Comparison of ENCODE assay signal across 13 mouse cellular contexts in genomic region chr2:131215941-131216858, GRCm38 (mm10). TPM values are rescaled to one million over a fixed set of nuclear protein-coding genes. Genes with fewer than 3 reads are reported as not detected.
DNase-seq lines count a peak whose midpoint lies in the region; TF ChIP-seq lines count a peak whose summit lies in the region.
"Had no signal": no experiment of that assay in that cellular context is flagged by ENCODE, and none has a peak within 500 bp of the region (broad histone marks: within the 10 kb centered on the region; RNA-seq: fewer than 3 reads in every experiment).

No protein-coding gene starts in this region.

- H3K36me3 ChIP-seq in small intestine, adult 2 months (ENCODE audit: control insufficient read depth, insufficient read depth, low read length): peaks cover 11% of the 10 kb centered on the region; the same call in 1 of the 2 replicates
- no peaks in the 10 kb centered on the region for H3K36me3 ChIP-seq in thymus, adult 2 months (ENCODE audit: control insufficient read depth, insufficient read depth, low read length)
- H3K36me3 ChIP-seq: stomach, embryonic 15.5 days had no signal

- intact Hi-C loops in heart, postnatal 36 days (cut with DNase I): loop anchor here (2.0 kb wide), 1 partner anchor 17 kb away; no protein-coding TSS in a partner anchor

- no peaks in the 10 kb centered on the region for H3K27me3 ChIP-seq in small intestine, adult 2 months (ENCODE audit: control insufficient read depth, insufficient read depth, low read length)
- H3K27me3 ChIP-seq in thymus, adult 2 months (ENCODE audit: control insufficient read depth, insufficient read depth, low read length): no peaks in the 10 kb centered on the region
- H3K27me3 ChIP-seq: limb, embryonic 15.5 days; midbrain, embryonic 12.5 days; neural tube, embryonic 13.5 days; stomach, embryonic 15.5 days had no signal

- WGBS in small intestine, adult 2 months: 27% methylated on average over 7 of the region's 7 CpGs
- WGBS in thymus, adult 2 months: 91% methylated on average over 7 of the region's 7 CpGs

- peak overlapping the region; percentile 36 for H3K27ac ChIP-seq in small intestine, adult 2 months (ENCODE audit: insufficient read depth, low read depth, low read length)
- no peak overlapping the region for H3K27ac ChIP-seq in thymus, adult 2 months (ENCODE audit: control insufficient read depth, insufficient read depth, low read length)
- H3K27ac ChIP-seq: limb, embryonic 15.5 days; midbrain, embryonic 12.5 days; neural tube, embryonic 13.5 days; stomach, embryonic 15.5 days had no signal

- H3K4me3 ChIP-seq in small intestine, adult 2 months (ENCODE audit: low read depth, low read length): no peak overlapping the region
- no peak overlapping the region for H3K4me3 ChIP-seq in thymus, adult 2 months (ENCODE audit: control insufficient read depth, insufficient read depth, low read length)
- H3K4me3 ChIP-seq: limb, embryonic 15.5 days; midbrain, embryonic 12.5 days; neural tube, embryonic 13.5 days; stomach, embryonic 15.5 days had no signal

- TF ChIP-seq CTCF in small intestine, adult 2 months (IDR thresholded peaks at IDR 0.05; ENCODE audit: extremely low read depth, insufficient read length, insufficient replicate concordance, low read depth, low read length): no peak
- TF ChIP-seq CTCF in thymus, adult 2 months (IDR thresholded peaks at IDR 0.05; ENCODE audit: borderline replicate concordance, control insufficient read depth, extremely low read depth, insufficient read depth, low read length, poor library complexity): no peak

- no peak for TF ChIP-seq POLR2A in small intestine, adult 2 months (IDR thresholded peaks at IDR 0.05; ENCODE audit: low read depth, low read length)
- TF ChIP-seq POLR2A in thymus, adult 2 months (IDR thresholded peaks at IDR 0.05; ENCODE audit: control insufficient read depth, extremely low read depth, insufficient read depth, low read length, poor library complexity): no peak

- peak; percentile 63 for DNase-seq in adrenal gland, adult 2 months
- no peak for DNase-seq in adrenal gland, adult 18-20 months (ENCODE audit: low spot score in 2 of 2)
- peak; percentile 72 for DNase-seq in kidney, adult 9 months
- DNase-seq in kidney, postnatal 10 days: no peak
- peak; percentile 25 to 54 for DNase-seq in heart, postnatal 36 days
- no peak for DNase-seq in thymus, adult 18-20 months
- no peak for DNase-seq in thymus, adult 2 months
- DNase-seq: right cerebral cortex, adult 18-20 months had no signal

- peaks cover 30% of the 10 kb centered on the region for H3K4me1 ChIP-seq in small intestine, adult 2 months (ENCODE audit: control insufficient read depth, insufficient read depth, insufficient read length, low read length)
- peaks cover 4% of the 10 kb centered on the region for H3K4me1 ChIP-seq in thymus, adult 2 months (replicated peaks; ENCODE audit: control insufficient read depth, insufficient read depth, low read length)

RNA-seq across cellular contexts. Expression of gene Ap5s1, which starts 9.3 kb away (rescaled TPM):
- 10 to 100 TPM; 13.7 to 20.2 TPM for total RNA-seq in adrenal gland, adult 2 months (2021)
- 89.8 and 91.7 TPM in 2 replicates for polyA plus RNA-seq in adrenal gland, adult 2 months (2012; rRNA removed)
- 10 to 100 TPM; 14.9 to 16.3 TPM for total RNA-seq in adrenal gland, adult 18-20 months (2021)
- total RNA-seq in heart, postnatal 36 days (2021): 10 to 100 TPM; 31.5 to 36.5 TPM
- polyA plus RNA-seq in small intestine, adult 2 months (2012; rRNA removed): 37.1 and 90.0 TPM in 2 replicates
- 45.7 and 52.7 TPM in 2 replicates for polyA plus RNA-seq in thymus, adult 2 months (2012; rRNA removed)

RNA-seq across cellular contexts. Expression of gene Mavs, which starts 17.7 kb away (rescaled TPM):
- total RNA-seq in adrenal gland, adult 2 months (2021): 10 to 100 TPM; 46.2 to 48.8 TPM
- 81.8 and 89.7 TPM in 2 replicates for polyA plus RNA-seq in adrenal gland, adult 2 months (2012; rRNA removed)
- 10 to 100 TPM; 42.6 to 56.7 TPM for total RNA-seq in adrenal gland, adult 18-20 months (2021)
- total RNA-seq in heart, postnatal 36 days (2021): 10 to 100 TPM; 63.9 to 69.7 TPM
- 49.8 and 80.8 TPM in 2 replicates for polyA plus RNA-seq in small intestine, adult 2 months (2012; rRNA removed)
- polyA plus RNA-seq in thymus, adult 2 months (2012; rRNA removed): 53.0 and 59.8 TPM in 2 replicates

RNA-seq across cellular contexts. Expression of gene Spef1, which starts 29.1 kb away (rescaled TPM):
- 1 to 10 TPM; 4.3 to 5.4 TPM for total RNA-seq in adrenal gland, adult 2 months (2021)
- polyA plus RNA-seq in adrenal gland, adult 2 months (2012; rRNA removed): 4.8 and 5.3 TPM in 2 replicates
- 1 to 10 TPM; 4.5 to 5.6 TPM for total RNA-seq in adrenal gland, adult 18-20 months (2021)
- 1 to 10 TPM; 5.7 to 6.2 TPM for total RNA-seq in heart, postnatal 36 days (2021)
- 5.6 and 8.2 TPM in 2 replicates for polyA plus RNA-seq in small intestine, adult 2 months (2012; rRNA removed)
- polyA plus RNA-seq in thymus, adult 2 months (2012; rRNA removed): 8.3 and 8.7 TPM in 2 replicates

RNA-seq across cellular contexts. Expression of gene Cdc25b, which starts 29.5 kb away (rescaled TPM):
- total RNA-seq in adrenal gland, adult 2 months (2021): 1 to 10 TPM; 3.4 to 5.5 TPM
- polyA plus RNA-seq in adrenal gland, adult 2 months (2012; rRNA removed): 7.7 and 9.7 TPM in 2 replicates
- 1 to 10 TPM; 4.2 to 5.2 TPM for total RNA-seq in adrenal gland, adult 18-20 months (2021)
- total RNA-seq in heart, postnatal 36 days (2021): 1 to 10 TPM; 6.1 to 7.0 TPM
- 11.6 and 22.4 TPM in 2 replicates for polyA plus RNA-seq in small intestine, adult 2 months (2012; rRNA removed)
- 121 and 150 TPM in 2 replicates for polyA plus RNA-seq in thymus, adult 2 months (2012; rRNA removed)

RNA-seq across cellular contexts. Expression of gene Cenpb, which starts 36.3 kb away (rescaled TPM):
- 10 to 100 TPM; 47.7 to 88.5 TPM for total RNA-seq in adrenal gland, adult 2 months (2021)
- 94.5 and 107 TPM in 2 replicates for polyA plus RNA-seq in adrenal gland, adult 2 months (2012; rRNA removed)
- 10 to 100 TPM; 51.3 to 63.4 TPM for total RNA-seq in adrenal gland, adult 18-20 months (2021)
- total RNA-seq in heart, postnatal 36 days (2021): 10 to 100 TPM; 85.1 to 86.2 TPM
- 57.7 and 95.1 TPM in 2 replicates for polyA plus RNA-seq in small intestine, adult 2 months (2012; rRNA removed)
- 45.6 and 52.5 TPM in 2 replicates for polyA plus RNA-seq in thymus, adult 2 months (2012; rRNA removed)

Comparison
In these comparisons a context has a peak if more than half of its experiments do, and no peak if none do; other contexts are left out.
1. DNase-seq: peak in adrenal gland, adult 2 months (single experiment), kidney, adult 9 months (single experiment) and heart, postnatal 36 days (2 of 2); none in adrenal gland, adult 18-20 months (0 of 2), kidney, postnatal 10 days (single experiment), thymus, adult 18-20 months (0 of 2) and thymus, adult 2 months (single experiment).